Mouse (Mus musculus): Measurements from ENCODE around the gene Etv2. TPM values are rescaled to one million over a fixed set of nuclear protein-coding genes. Genes with fewer than 3 reads are reported as not detected.

The Etv2 gene
- polyA plus RNA-seq, 1 experiment from 2014 or later = not detected

DNA sequence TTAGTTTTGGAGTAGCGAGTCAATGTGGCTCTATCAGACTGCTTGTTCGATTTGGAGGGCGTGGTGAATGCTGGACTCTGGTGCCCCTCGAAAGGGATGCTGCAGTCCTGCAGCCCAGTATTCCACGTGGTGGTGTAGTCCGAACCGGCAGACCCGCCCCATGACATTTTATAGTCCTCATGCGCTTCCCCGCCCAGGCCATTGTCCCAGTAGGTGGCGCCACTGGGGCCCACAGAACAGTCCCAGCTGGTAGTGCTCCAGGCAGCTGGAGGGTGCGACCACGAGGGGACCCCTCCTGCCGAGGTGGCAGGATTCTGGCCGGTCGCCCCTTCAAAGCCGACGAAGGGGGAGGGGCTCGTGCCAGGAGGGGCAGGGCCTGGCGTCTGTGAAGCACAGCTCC is 1.0 kb downstream of the Etv2 start:
- 0% methylated on average over 20 of the region's 20 CpGs for WGBS
- peaks cover 5% of the 10 kb centered on the region for H3K4me1 ChIP-seq (replicated peaks)
- no peak overlapping the region for H3K27ac ChIP-seq (replicated peaks)
- H3K4me3 ChIP-seq = peak overlapping the region; percentile 6
- H3K9me3 ChIP-seq = no peaks in the 10 kb centered on the region
- H3K36me3 ChIP-seq = no peaks in the 10 kb centered on the region
- ATAC-seq (ENCODE audit: low FRiP score, low read depth) = peak; percentile 27; the same call in 1 of the 2 replicates
- no peak overlapping the region for H3K9ac ChIP-seq
- peak overlapping the region; percentile 34 for H3K4me2 ChIP-seq
- peaks cover 70% of the 10 kb centered on the region for H3K27me3 ChIP-seq

DNA sequence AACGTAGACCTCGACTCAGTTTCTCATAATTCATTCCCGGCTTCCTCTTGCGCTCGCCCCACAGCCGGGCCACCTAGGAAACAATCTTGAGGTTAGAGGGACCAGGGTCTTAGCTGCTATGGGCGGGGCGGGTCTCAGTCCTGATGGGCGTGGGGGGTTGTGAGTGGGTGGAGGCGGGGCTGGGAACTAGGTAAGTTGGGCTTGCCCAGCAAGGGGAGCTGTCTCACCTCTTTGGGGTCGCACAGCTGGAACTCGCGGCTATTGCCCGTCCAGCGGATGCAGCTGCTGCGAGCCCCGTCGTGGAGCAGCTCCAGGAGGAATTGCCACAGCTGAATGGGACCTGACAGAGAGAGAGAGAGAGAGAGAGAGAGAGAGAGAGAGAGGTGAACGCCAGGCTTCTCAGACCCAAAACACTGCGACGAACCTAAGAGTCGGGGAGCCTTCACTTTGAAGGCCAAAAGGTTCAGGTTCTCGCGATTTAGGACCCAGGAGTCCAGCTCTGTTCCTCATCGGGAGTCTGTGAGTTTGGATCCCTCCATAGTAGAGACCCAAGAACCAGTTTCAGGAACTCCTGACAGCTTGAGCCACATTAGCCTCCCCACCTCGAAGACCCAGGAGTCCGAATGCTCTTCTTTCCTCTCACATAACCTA is 1.8 kb downstream of the Etv2 start:
- H3K9me3 ChIP-seq = no peaks in the 10 kb centered on the region
- WGBS = 5% methylated on average over 27 of the region's 27 CpGs
- no peak overlapping the region for H3K4me3 ChIP-seq
- H3K4me2 ChIP-seq = no peak overlapping the region
- no peak for ATAC-seq (ENCODE audit: low FRiP score, low read depth)
- H3K27me3 ChIP-seq = peaks cover 77% of the 10 kb centered on the region
- no peak overlapping the region for H3K9ac ChIP-seq
- peaks cover 5% of the 10 kb centered on the region for H3K4me1 ChIP-seq (replicated peaks)
- no peaks in the 10 kb centered on the region for H3K36me3 ChIP-seq
- no peak overlapping the region for H3K27ac ChIP-seq (replicated peaks)

DNA sequence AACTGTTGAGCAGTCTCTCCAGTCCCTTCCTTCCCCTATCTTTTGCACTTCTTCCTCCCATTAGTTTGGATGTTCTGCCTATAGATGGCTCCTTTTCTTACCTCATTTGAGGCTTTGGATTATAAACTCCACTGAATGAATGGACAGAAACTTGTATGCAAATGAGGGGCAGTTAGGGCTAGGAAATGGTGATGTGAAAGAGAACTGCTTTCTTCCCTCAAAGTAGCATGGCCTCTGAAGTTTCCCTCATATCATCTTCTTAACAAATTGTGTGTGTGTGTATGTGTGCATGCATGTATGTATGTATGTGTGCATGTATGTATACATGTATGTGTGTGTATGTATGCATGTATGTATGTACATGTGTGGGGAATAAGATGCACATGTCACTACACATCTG is 6.6 kb downstream of the Etv2 start:
- Histone ChIP-seq H3K4me3 (no peak overlapping the region), H3K27me3 (peaks cover 43% of the 10 kb centered on the region), H3K9ac (no peak overlapping the region), H3K36me3 (0 out of 2 replicates have a peak, but pooled peaks cover 5% of the 10 kb centered on the region), H3K4me2 (no peak overlapping the region), H3K4me1 (replicated peaks) (peaks cover 12% of the 10 kb centered on the region), H3K27ac (replicated peaks) (no peak overlapping the region), H3K9me3 (no peaks in the 10 kb centered on the region)
- no peak for ATAC-seq (ENCODE audit: low FRiP score, low read depth)

DNA sequence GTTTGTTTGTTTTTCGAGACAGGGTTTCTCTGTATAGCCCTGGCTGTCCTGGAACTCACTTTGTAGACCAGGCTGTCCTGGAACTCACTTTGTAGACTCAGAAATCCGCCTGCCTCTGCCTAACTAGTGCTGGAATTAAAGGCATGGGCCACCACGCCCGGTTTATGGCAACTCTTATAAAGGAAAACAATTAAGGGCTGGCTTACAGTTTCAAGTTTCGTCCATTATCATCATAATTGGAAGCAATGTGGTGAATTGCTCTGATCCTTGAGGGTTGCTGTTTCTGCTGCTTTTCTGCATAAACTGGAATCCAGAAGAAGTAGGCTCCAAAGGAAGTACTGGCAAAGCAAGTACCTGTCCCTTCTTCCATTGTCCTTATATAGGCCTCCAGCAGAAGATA is 9.0 kb downstream of the Etv2 start:
- no peak overlapping the region for H3K9ac ChIP-seq
- H3K27me3 ChIP-seq = peaks cover 23% of the 10 kb centered on the region
- H3K36me3 ChIP-seq = peaks cover 22% of the 10 kb centered on the region
- H3K27ac ChIP-seq (replicated peaks) = no peak overlapping the region
- no peak; the same call in 1 of the 2 replicates for ATAC-seq (ENCODE audit: low FRiP score, low read depth)
- H3K4me3 ChIP-seq = no peak overlapping the region
- no peaks in the 10 kb centered on the region for H3K9me3 ChIP-seq
- WGBS = 85% methylated on average over 5 of the region's 5 CpGs
- peak overlapping the region; percentile 68; the same call in 1 of the 2 replicates for H3K4me2 ChIP-seq
- peaks cover 12% of the 10 kb centered on the region for H3K4me1 ChIP-seq (replicated peaks)

DNA sequence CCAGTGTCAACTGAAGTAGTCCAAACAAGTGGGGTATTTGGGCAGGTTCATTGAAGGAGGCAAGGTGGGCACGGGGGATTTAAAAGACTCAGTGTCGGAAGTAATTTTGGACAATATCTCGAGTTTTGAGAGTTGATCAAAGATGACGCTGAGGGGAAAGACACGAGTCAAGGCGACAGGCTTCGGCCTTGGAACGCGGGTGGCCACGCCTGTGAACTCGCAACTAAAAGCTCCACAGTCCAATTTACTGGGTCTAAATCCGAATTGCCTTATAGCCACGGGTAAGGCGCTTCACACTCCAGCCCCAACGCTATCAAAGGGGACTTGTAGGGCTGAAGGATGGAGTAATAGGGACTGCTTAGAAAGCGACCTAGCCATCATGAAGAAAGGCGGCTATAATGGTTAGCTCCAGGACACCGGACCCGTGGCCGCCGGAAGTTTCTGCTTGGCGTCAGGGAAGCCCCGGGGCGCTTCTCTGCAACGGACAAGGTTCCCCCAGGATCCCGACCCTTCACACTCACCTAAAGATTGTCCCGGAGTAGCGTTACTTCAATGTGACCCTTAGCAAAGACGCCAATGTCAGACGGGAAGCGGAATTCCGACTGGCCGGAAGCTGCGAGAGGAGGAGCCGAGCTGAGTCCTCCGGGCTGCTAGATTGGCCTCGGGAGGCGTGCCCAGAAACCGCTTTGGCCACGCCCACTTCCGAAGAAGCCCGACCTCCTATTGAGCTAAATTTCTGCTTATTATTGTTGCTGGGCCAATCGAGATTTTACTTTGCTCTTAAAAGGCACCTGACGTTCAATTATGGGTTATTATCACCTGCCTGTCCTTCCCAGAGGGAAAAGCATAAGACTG is 9.9 kb downstream of the Etv2 start, which contains the start of gene Cox6b1:
Gene Cox6b1 (minus strand): TSS at position 622 of the 855 bp plus-strand sequence.
- H3K9ac ChIP-seq = peak within 1 kb of the TSS; percentile 70
- H3K4me3 ChIP-seq = peak within 1 kb of the TSS; percentile 80
- peak within 1 kb of the TSS; percentile 74 for H3K27ac ChIP-seq (replicated peaks)
- H3K4me2 ChIP-seq = peak within 1 kb of the TSS; percentile 68
- H3K4me1 ChIP-seq (replicated peaks) = peaks cover 12% of the 10 kb centered on the region
- 2% methylated on average over 44 of the region's 44 CpGs for WGBS
- H3K27me3 ChIP-seq = peaks cover 17% of the 10 kb centered on the region; the same call in 1 of the 2 replicates
- peak; percentile 88 for ATAC-seq (ENCODE audit: low FRiP score, low read depth)
- peaks cover 22% of the 10 kb centered on the region for H3K36me3 ChIP-seq
- H3K9me3 ChIP-seq = no peaks in the 10 kb centered on the region

DNA sequence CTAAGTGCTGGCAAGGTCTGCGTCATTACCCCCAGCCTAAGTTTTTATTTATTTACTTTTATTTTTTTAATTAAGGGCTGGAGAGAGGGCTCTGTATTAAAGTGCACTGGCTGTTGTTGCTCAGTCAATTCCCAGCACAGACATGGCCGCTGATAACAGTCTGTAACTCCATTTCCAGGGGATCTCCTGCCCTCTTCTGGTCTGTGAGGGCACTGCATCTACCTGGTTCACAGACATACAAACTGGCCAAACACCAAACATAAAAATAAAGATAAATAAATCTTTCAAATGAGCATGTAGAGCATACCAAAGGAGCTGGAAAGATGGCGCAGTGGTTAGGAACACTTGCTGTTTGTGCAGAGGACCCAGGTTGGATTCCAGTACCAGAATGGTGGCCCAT is 16.4 kb downstream of the Etv2 start:
- H3K36me3 ChIP-seq = peaks cover 68% of the 10 kb centered on the region
- WGBS = 85% methylated on average over 3 of the region's 3 CpGs
- 0 out of 2 replicates have a peak, but pooled peaks cover under 1% of the 10 kb centered on the region for H3K4me1 ChIP-seq (replicated peaks)
- H3K4me3 ChIP-seq = no peak overlapping the region
- no peak overlapping the region for H3K9ac ChIP-seq
- no peak overlapping the region for H3K4me2 ChIP-seq
- no peaks in the 10 kb centered on the region for H3K9me3 ChIP-seq
- H3K27ac ChIP-seq (replicated peaks) = no peak overlapping the region
- H3K27me3 ChIP-seq = no peaks in the 10 kb centered on the region
- ATAC-seq (ENCODE audit: low FRiP score, low read depth) = no peak

DNA sequence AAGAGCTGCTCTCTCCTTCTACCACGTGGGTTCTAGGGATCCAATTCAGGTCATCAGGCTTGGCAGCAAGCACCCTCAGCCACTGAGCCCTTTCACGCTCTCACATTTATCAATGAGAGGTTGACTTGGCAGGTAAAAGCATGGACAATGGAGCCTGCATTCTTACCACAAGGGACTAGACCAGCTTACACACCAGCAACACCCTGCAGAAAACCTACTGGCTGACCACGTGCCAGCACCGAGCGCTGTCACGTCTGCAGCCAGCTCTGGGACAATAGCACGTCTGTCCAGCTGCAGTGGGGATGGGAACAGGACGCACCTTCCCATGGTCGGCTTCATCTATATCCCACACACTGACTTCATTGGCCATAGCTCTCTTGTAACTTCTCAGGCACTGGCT is 17.0 kb downstream of the Etv2 start:
- Histone ChIP-seq H3K9ac (no peak overlapping the region), H3K4me2 (no peak overlapping the region), H3K36me3 (peaks cover 66% of the 10 kb centered on the region), H3K27ac (replicated peaks) (no peak overlapping the region), H3K27me3 (no peaks in the 10 kb centered on the region), H3K9me3 (no peaks in the 10 kb centered on the region), H3K4me1 (replicated peaks) (no peaks in the 10 kb centered on the region), H3K4me3 (no peak overlapping the region)
- ATAC-seq (ENCODE audit: low FRiP score, low read depth) = no peak
- WGBS = 96% methylated on average over 9 of the region's 9 CpGs

DNA sequence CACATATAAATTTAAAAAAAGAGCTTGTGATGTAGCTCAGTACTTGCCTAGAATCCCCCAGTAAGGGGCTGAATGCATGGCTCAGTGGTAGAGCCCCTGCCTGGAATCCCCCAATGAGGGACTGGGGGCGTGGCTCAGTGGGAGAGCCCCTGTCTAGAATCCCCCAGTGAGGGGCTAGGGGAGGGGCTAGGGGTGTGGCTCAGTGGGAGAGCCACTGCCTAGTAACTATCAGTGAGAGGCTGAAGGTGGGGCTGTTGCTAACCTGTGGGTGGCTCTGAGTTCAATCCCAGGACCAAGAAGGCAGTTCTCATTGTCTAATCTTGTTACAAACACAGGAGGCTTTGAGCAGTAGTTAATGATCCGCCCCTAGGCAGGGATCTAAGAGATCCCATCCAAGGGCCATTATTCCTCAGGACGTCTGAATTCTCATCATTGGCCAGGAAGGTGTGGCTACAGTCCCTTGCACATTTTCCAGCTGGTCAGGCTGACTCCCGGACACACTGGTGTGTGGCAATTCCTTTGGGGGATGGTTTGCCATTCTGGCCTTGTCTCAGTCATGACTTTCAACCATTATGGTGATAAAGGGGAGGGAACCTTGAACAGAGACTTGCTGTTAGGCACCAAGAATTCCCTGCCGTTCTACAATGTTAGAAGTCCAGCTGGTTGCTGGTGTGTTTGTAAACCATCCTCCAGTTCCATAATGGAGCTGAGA is 20.4 kb downstream of the Etv2 start:
- Histone ChIP-seq H3K4me1 (replicated peaks) (no peaks in the 10 kb centered on the region), H3K4me3 (no peak overlapping the region), H3K27me3 (no peaks in the 10 kb centered on the region), H3K4me2 (no peak overlapping the region), H3K27ac (replicated peaks) (no peak overlapping the region), H3K36me3 (peaks cover 48% of the 10 kb centered on the region), H3K9me3 (no peaks in the 10 kb centered on the region), H3K9ac (no peak overlapping the region)
- WGBS = 55% methylated on average over 5 of the region's 5 CpGs
- ATAC-seq (ENCODE audit: low FRiP score, low read depth) = peak; percentile 49; the same call in 1 of the 2 replicates

DNA sequence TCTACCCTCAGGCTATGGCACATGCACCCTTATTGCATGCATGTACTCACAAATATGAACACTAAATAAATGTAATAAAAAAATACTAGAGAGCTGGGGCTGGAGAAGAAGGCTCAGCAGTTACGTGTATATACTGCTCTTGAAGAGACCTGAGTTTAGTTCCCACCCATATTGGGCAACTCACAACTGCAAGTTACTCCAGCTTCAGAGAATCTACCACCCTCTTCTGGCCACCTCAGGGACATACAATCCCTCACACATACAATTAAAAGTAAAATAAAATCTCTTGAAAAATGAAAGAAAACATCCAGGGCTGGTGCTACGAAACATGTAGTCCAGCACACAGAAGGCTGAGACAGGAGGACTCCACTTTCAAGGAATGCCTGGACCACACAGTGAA is 21.2 kb downstream of the Etv2 start:
- H3K9me3 ChIP-seq = no peaks in the 10 kb centered on the region
- peaks cover 44% of the 10 kb centered on the region for H3K36me3 ChIP-seq
- no peaks in the 10 kb centered on the region for H3K27me3 ChIP-seq
- WGBS = 76% methylated on average over 2 of the region's 2 CpGs
- no peak overlapping the region for H3K9ac ChIP-seq
- ATAC-seq (ENCODE audit: low FRiP score, low read depth) = no peak
- no peak overlapping the region for H3K4me3 ChIP-seq
- H3K4me2 ChIP-seq = no peak overlapping the region
- no peaks in the 10 kb centered on the region for H3K4me1 ChIP-seq (replicated peaks)
- H3K27ac ChIP-seq (replicated peaks) = no peak overlapping the region

DNA sequence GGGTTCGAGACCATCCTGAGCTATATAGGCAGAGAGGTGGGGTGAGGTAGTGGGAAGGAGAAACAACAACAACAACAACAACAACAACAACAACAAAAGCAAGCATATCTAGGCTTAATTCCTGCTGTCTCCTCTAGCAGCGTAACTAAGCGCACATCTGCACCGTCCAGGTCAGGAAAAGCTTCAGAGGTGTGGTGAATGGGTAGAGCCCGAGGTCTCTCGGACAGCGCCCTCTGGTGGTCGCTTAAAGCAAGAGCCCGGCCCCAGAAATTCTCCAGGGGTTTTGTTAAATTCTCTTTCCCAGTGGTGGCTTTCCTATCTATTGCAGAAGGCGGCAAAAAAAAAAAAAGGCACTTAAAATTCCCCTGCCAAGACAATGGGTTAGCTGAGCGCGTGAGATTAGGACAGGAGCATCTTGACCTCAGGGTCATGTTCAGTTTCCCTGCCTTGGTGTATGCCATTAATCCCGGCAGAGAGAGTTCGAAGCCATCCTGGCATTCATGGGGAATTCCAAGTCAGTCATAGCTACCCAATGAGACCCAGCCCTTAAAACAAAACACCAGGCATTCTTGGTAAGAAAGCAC is 22.0 kb downstream of the Etv2 start:
- Histone ChIP-seq H3K9ac (no peak overlapping the region), H3K4me1 (replicated peaks) (no peaks in the 10 kb centered on the region), H3K4me2 (no peak overlapping the region), H3K4me3 (no peak overlapping the region), H3K36me3 (peaks cover 35% of the 10 kb centered on the region), H3K9me3 (no peaks in the 10 kb centered on the region), H3K27me3 (no peaks in the 10 kb centered on the region), H3K27ac (replicated peaks) (no peak overlapping the region)
- 24% methylated on average over 14 of the region's 14 CpGs for WGBS
- no peak for ATAC-seq (ENCODE audit: low FRiP score, low read depth)

DNA sequence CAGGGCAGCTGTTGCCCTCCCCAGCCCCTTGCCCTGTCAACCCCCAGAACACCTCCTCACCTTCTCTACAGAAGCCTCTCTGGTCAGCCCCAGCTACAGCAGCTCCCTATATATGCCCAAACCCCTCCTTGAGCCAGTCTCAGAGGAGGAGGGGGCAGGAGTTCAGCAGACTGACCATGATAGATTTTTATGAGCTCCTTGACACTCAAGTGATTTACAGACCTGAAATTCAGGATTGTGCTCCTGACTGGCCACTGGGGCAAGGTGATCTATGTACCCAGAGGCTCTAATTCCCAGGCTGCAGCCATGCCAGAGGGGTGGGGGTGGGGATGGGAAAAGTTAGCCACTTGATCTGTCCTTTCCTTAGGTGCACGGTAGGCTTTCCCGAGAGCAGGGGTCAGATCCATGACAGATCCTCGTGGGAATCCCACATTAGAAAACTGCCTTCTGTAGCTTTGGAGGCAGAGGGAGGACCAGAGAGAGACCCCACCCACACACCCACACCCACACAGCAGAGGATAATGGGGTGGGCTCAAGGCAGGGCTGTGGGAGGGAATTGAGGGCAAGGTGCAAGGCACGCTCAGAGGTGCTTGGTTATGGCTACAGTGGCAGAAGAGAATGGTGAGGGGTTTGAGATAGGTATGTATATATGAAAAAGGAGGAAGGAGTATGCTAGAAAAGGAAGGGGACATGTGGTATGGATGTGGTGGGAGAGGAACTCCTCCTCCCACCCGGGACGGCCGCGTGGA is 22.8 kb downstream of the Etv2 start, which contains the start of gene Upk1a:
Gene Upk1a (minus strand): TSS at position 194 of the 749 bp plus-strand sequence.
- Histone ChIP-seq H3K36me3 (peaks cover 27% of the 10 kb centered on the region), H3K4me2 (no peak within 1 kb of the TSS), H3K27me3 (no peaks in the 10 kb centered on the region), H3K4me1 (replicated peaks) (no peaks in the 10 kb centered on the region), H3K4me3 (no peak within 1 kb of the TSS), H3K27ac (replicated peaks) (no peak within 1 kb of the TSS), H3K9me3 (no peaks in the 10 kb centered on the region), H3K9ac (no peak within 1 kb of the TSS)
- no peak for ATAC-seq (ENCODE audit: low FRiP score, low read depth)
- 80% methylated on average over 8 of the region's 8 CpGs for WGBS

Data from hindbrain, embryonic 15.5 days (tissue).